Mouse (Mus musculus): ENCODE data around the gene Gm16181. TPM values are rescaled to one million over a fixed set of nuclear protein-coding genes. Genes with fewer than 3 reads are reported as not detected.
"Not testable (repeated sequence)": the region's sequence is repeated elsewhere in the genome, so short reads cannot be mapped to it uniquely, and the experiment has no call there.

Gm16181 gene
- polyA plus RNA-seq, 1 experiment from 2014 or later = not detected

DNA sequence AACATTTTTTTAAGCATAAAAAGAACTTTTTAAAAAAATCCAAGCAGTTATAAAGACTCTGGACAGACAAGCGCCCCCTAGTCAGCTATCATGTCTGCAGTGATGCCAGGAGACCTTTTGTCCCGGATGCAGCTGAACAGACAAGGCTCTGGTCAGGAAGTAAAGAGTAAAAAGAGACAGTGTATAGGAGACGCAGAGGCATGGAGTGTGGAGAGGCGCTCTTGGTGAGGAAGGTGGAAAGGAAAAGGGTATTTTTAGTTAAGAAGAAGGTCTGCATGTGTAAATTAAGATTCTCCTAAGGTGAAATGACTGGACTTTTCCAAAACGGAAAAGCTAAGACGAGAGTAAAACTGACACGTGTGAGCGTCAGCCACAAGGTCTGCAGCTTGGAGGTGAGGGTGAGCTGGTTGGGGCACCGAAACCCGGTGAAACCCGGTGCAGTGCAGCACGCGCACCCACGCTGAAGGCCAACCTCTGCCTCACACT lies 6.0 kb downstream of the Gm16181 start:
- Histone ChIP-seq H3K9ac (replicated peaks; ENCODE audit: low read length) (no peak overlapping the region), H3K4me2 (ENCODE audit: low read depth, low read length) (no peak overlapping the region), H3K27me3 (ENCODE audit: control insufficient read depth, insufficient read depth, low read length) (no peaks in the 10 kb centered on the region), H3K27ac (replicated peaks; ENCODE audit: low read depth, low read length) (no peak overlapping the region), H3K36me3 (replicated peaks; ENCODE audit: control insufficient read depth, insufficient read depth, low read depth, low read length) (peaks cover 4% of the 10 kb centered on the region), H3K4me1 (ENCODE audit: control insufficient read depth, insufficient read depth, low read length) (no peaks in the 10 kb centered on the region), H3K4me3 (ENCODE audit: low read depth, low read length) (no peak overlapping the region), H3K9me3 (replicated peaks; ENCODE audit: control insufficient read depth, low read length) (no peaks in the 10 kb centered on the region)
- DNase-seq (ENCODE audit: low spot score) (no peak), ATAC-seq (replicated peaks; ENCODE audit: insufficient number of reproducible peaks, low FRiP score, low TSS enrichment, low read depth) (no peak)
- WGBS = 80% methylated on average over 14 of the region's 14 CpGs

DNA sequence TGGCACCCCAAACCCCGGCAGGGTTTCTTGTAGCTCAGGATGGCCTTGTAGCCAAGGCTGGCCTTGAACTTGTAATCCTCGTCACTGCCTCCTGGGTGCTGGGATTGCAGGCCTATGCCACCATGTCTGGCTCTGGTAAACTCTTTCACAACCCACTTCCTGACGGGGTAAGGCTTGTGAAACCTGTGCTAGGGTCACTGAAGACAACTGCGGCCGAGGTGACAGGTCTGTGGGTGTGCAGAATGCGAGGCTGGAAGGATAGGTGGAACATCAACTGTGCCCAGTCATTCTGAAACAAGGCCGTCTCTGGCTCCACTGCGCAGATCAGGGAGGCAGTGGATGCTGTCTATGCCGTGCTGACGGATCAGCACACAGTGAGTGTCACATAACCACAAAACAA lies 10.4 kb downstream of the Gm16181 start:
- no peaks in the 10 kb centered on the region; the same call in 1 of the 2 replicates for H3K36me3 ChIP-seq (replicated peaks; ENCODE audit: control insufficient read depth, insufficient read depth, low read depth, low read length)
- DNase-seq (ENCODE audit: low spot score) (no peak), ATAC-seq (replicated peaks; ENCODE audit: insufficient number of reproducible peaks, low FRiP score, low TSS enrichment, low read depth) (no peak)
- H3K27me3 ChIP-seq (ENCODE audit: control insufficient read depth, insufficient read depth, low read length) = no peaks in the 10 kb centered on the region
- no peaks in the 10 kb centered on the region for H3K9me3 ChIP-seq (replicated peaks; ENCODE audit: control insufficient read depth, low read length)
- 91% methylated on average over 10 of the region's 10 CpGs for WGBS
- no peak overlapping the region for H3K27ac ChIP-seq (replicated peaks; ENCODE audit: low read depth, low read length)
- no peaks in the 10 kb centered on the region for H3K4me1 ChIP-seq (ENCODE audit: control insufficient read depth, insufficient read depth, low read length)
- H3K4me3 ChIP-seq (ENCODE audit: low read depth, low read length) = no peak overlapping the region
- no peak overlapping the region for H3K9ac ChIP-seq (replicated peaks; ENCODE audit: low read length)
- H3K4me2 ChIP-seq (ENCODE audit: low read depth, low read length) = no peak overlapping the region

DNA sequence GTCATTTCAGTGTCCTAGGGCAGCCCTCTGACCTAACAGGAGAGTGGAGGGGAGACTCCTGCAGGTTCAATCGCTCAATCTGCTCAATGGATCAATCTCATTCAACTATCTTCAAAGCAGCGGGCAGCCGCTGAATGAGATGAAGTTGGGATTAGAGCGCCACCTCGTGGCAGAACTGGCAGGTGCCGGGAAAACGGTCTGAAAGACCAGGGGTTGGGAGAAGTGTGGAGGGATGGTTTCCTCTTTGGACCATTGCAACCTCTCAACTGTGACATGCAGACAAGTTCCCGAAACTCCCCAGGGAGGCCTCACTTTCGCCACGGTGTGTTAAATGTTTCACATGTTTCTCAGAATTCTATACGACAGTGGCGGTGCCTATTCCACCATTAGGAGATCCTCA lies 11.4 kb downstream of the Gm16181 start:
- Histone ChIP-seq H3K4me2 (ENCODE audit: low read depth, low read length) (no peak overlapping the region), H3K27me3 (ENCODE audit: control insufficient read depth, insufficient read depth, low read length) (no peaks in the 10 kb centered on the region), H3K4me3 (ENCODE audit: low read depth, low read length) (no peak overlapping the region), H3K9me3 (replicated peaks; ENCODE audit: control insufficient read depth, low read length) (no peaks in the 10 kb centered on the region), H3K9ac (replicated peaks; ENCODE audit: low read length) (no peak overlapping the region), H3K27ac (replicated peaks; ENCODE audit: low read depth, low read length) (no peak overlapping the region), H3K36me3 (replicated peaks; ENCODE audit: control insufficient read depth, insufficient read depth, low read depth, low read length) (no peaks in the 10 kb centered on the region; the same call in 1 of the 2 replicates), H3K4me1 (ENCODE audit: control insufficient read depth, insufficient read depth, low read length) (no peaks in the 10 kb centered on the region)
- ATAC-seq (replicated peaks; ENCODE audit: insufficient number of reproducible peaks, low FRiP score, low TSS enrichment, low read depth) (no peak), DNase-seq (ENCODE audit: low spot score) (peak; percentile 92)
- WGBS = 14% methylated on average over 12 of the region's 12 CpGs

DNA sequence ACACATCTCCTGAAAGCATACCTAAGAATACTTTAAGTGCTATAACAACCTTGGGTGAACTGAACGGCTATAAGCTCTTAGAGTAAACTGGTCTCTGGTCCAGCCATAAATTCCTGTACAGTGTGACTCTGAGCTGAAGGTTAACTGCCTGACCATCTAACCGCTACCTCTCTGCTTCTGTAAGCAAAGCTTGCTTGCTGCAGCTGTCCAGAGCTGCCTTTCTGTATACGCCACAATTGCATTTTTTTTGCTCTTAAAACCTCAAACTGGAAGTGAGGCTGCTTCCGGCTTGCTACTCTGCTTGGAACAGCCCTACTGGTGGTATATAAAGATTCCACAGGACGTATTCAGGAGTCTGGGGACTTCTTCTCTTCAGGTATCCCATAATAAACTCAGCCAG lies 12.0 kb downstream of the Gm16181 start:
- Histone ChIP-seq H3K9me3 (replicated peaks; ENCODE audit: control insufficient read depth, low read length) (no peaks in the 10 kb centered on the region), H3K4me3 (ENCODE audit: low read depth, low read length) (no peak overlapping the region), H3K4me2 (ENCODE audit: low read depth, low read length) (no peak overlapping the region), H3K36me3 (replicated peaks; ENCODE audit: control insufficient read depth, insufficient read depth, low read depth, low read length) (no peaks in the 10 kb centered on the region; the same call in 1 of the 2 replicates), H3K27ac (replicated peaks; ENCODE audit: low read depth, low read length) (no peak overlapping the region), H3K27me3 (ENCODE audit: control insufficient read depth, insufficient read depth, low read length) (no peaks in the 10 kb centered on the region), H3K9ac (replicated peaks; ENCODE audit: low read length) (no peak overlapping the region), H3K4me1 (ENCODE audit: control insufficient read depth, insufficient read depth, low read length) (no peaks in the 10 kb centered on the region)
- 85% methylated on average over 5 of the region's 5 CpGs for WGBS
- ATAC-seq (replicated peaks; ENCODE audit: insufficient number of reproducible peaks, low FRiP score, low TSS enrichment, low read depth) (no peak), DNase-seq (ENCODE audit: low spot score) (no peak)

DNA sequence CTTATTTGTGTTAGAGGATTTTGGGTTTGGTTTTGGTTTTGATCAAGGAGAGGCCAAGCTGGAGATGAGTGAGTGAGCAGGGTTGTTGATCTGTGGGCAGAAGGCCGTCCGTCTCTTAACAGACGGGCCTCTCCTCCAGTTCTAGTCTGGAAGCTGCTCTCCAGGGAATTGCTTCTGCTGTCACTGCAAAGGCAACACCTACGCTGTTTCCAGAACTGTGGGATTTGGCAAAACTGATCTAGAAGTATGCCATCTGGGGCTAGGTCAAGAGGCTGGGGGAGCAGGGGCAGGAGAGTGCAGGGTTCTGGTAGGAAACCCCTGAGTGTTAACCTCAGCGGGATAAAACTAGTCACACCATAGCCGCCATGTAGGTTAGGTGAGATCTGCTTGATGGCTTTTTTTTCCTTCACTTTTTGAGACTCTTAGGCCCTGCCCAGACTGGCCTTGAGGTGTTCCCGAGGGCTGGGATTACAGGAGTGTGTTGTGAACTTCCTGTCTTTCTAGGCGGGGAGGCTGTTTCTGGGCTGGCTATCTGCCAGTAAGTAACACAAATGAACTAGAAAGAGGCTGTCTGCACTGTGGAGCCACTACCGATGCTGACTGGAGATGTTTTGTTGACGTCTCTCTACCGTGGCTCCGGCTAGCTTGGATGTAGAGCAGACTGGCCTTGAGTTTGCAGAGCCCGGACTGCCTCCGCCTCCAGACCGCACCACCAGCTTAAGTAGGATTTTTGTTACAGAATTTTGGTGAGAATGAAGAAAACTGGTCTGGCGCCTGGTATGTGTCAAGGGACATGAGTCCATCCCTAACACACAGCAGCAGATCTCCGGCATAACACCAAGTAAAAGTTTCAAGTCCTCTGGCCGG lies 12.7 kb downstream of the Gm16181 start, which contains the start of gene Atp6v1g2:
Gene Atp6v1g2 (plus strand): TSS at position 547 of the 867 bp plus-strand sequence.
- no peaks in the 10 kb centered on the region; the same call in 1 of the 2 replicates for H3K36me3 ChIP-seq (replicated peaks; ENCODE audit: control insufficient read depth, insufficient read depth, low read depth, low read length)
- no peak within 1 kb of the TSS for H3K4me3 ChIP-seq (ENCODE audit: low read depth, low read length)
- H3K4me2 ChIP-seq (ENCODE audit: low read depth, low read length) = no peak within 1 kb of the TSS
- H3K27me3 ChIP-seq (ENCODE audit: control insufficient read depth, insufficient read depth, low read length) = no peaks in the 10 kb centered on the region
- 79% methylated on average over 18 of the region's 18 CpGs for WGBS
- ATAC-seq (replicated peaks; ENCODE audit: insufficient number of reproducible peaks, low FRiP score, low TSS enrichment, low read depth) (no peak), DNase-seq (ENCODE audit: low spot score) (no peak)
- H3K9ac ChIP-seq (replicated peaks; ENCODE audit: low read length) = no peak within 1 kb of the TSS; the same call in 1 of the 2 replicates
- H3K9me3 ChIP-seq (replicated peaks; ENCODE audit: control insufficient read depth, low read length) = no peaks in the 10 kb centered on the region
- H3K4me1 ChIP-seq (ENCODE audit: control insufficient read depth, insufficient read depth, low read length) = no peaks in the 10 kb centered on the region
- H3K27ac ChIP-seq (replicated peaks; ENCODE audit: low read depth, low read length) = no peak within 1 kb of the TSS

DNA sequence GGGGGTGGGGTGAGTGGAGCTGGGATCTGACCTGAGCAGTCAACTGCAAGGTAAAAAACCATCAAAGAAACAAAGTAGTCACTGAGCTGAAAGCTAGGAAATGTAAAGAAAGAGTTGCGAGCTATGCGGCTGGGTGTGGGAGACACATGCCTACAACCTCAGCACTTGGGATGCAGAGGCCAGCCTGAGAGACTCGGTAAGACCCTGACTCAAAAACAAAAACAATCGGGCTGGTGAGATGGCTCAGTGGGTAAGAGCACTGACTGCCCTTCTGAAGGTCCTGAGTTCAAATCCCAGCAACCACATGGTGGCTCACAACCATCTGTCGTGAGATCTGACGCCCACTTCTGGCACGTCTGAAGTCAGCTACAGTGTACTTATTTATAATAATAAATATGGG lies 13.5 kb downstream of the Gm16181 start:
- H3K9me3 ChIP-seq (replicated peaks; ENCODE audit: control insufficient read depth, low read length); DNase-seq (ENCODE audit: low spot score); ATAC-seq (replicated peaks; ENCODE audit: insufficient number of reproducible peaks, low FRiP score, low TSS enrichment, low read depth); H3K4me1 ChIP-seq (ENCODE audit: control insufficient read depth, insufficient read depth, low read length); H3K4me3 ChIP-seq (ENCODE audit: low read depth, low read length); H3K36me3 ChIP-seq (replicated peaks; ENCODE audit: control insufficient read depth, insufficient read depth, low read depth, low read length); H3K27me3 ChIP-seq (ENCODE audit: control insufficient read depth, insufficient read depth, low read length); H3K4me2 ChIP-seq (ENCODE audit: low read depth, low read length); H3K9ac ChIP-seq (replicated peaks; ENCODE audit: low read length); H3K27ac ChIP-seq (replicated peaks; ENCODE audit: low read depth, low read length): not testable (repeated sequence)
- 88% methylated on average over 7 of the region's 7 CpGs for WGBS

DNA sequence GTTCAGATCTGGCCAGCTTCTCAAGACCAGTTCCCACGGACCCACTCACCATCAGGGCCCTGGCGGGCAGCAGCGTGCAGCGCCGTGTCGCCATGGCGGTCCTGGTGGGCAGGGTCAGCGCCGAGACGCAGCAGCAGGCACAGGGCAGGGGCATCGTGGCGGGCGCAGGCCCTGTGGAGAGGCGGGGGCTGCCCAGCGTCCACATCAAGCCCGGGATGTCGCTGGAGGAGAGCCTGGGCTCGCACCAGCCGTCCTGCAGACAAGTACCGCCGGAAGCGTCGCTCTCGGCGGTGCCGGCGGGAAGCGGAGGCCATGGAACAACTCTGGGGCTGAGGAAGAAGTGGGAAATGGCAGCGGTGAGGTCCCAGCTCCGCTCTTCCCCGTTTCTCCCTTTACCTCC lies 14.3 kb downstream of the Gm16181 start:
- Histone ChIP-seq H3K4me3 (ENCODE audit: low read depth, low read length) (peak overlapping the region; percentile 51), H3K36me3 (replicated peaks; ENCODE audit: control insufficient read depth, insufficient read depth, low read depth, low read length) (no peaks in the 10 kb centered on the region), H3K4me2 (ENCODE audit: low read depth, low read length) (peak overlapping the region; percentile 90), H3K9me3 (replicated peaks; ENCODE audit: control insufficient read depth, low read length) (no peaks in the 10 kb centered on the region), H3K9ac (replicated peaks; ENCODE audit: low read length) (peak overlapping the region; percentile 95), H3K27me3 (ENCODE audit: control insufficient read depth, insufficient read depth, low read length) (no peaks in the 10 kb centered on the region), H3K27ac (replicated peaks; ENCODE audit: low read depth, low read length) (peak overlapping the region; percentile 87), H3K4me1 (ENCODE audit: control insufficient read depth, insufficient read depth, low read length) (no peaks in the 10 kb centered on the region)
- ATAC-seq (replicated peaks; ENCODE audit: insufficient number of reproducible peaks, low FRiP score, low TSS enrichment, low read depth) = no peak
- DNase-seq (ENCODE audit: low spot score) = peak; percentile 69
- WGBS = 8% methylated on average over 29 of the region's 31 CpGs

Data from embryonic facial prominence, embryonic 11.5 days (tissue).